Comparison of ENCODE assay signal across 32 mouse cellular contexts in the genomic region with DNA sequence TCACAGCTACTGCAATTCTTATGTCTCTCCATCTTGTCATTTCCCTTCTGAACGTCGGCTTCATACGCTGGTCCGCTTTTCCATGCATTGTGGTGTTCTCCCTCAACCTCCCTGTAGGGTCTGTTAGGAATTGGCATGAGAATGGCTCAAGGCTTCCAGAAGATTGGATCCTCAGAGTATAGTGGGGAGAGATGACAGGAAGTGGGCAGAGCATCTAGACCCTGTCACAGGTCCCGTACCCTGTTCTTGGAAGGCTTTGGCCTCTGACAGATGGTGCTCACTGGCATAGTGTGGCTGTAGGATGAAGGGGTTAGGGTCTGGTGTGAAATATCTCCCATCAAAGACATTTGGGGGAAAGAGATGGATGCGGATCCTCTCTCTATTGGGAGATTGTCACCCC.
"Had no signal": no experiment of that assay in that cellular context is flagged by ENCODE, and none has a peak within 500 bp of the region (broad histone marks: within the 10 kb centered on the region; RNA-seq: fewer than 3 reads in every experiment).

No protein-coding gene starts in this region.

- H3K27ac ChIP-seq: limb, embryonic 10.5 days; limb, embryonic 12.5 days; limb, embryonic 13.5 days; limb, embryonic 15.5 days; liver, embryonic 12.5 days; liver, embryonic 13.5 days; liver, embryonic 14.5 days; liver, embryonic 15.5 days; lung, embryonic 15.5 days; macrophage; midbrain, embryonic 10.5 days; midbrain, embryonic 12.5 days; midbrain, embryonic 13.5 days; midbrain, embryonic 15.5 days; neural tube, embryonic 12.5 days; neural tube, embryonic 13.5 days had no signal

- H3K4me3 ChIP-seq: limb, embryonic 10.5 days; limb, embryonic 12.5 days; limb, embryonic 13.5 days; limb, embryonic 15.5 days; liver, embryonic 12.5 days; liver, embryonic 13.5 days; liver, embryonic 15.5 days; lung, embryonic 15.5 days; megakaryocyte, embryonic 14.5 days; midbrain, embryonic 10.5 days; midbrain, embryonic 12.5 days; midbrain, embryonic 13.5 days; midbrain, embryonic 15.5 days; myocyte; neural tube, embryonic 12.5 days; neural tube, embryonic 13.5 days had no signal

- H3K9me3 ChIP-seq: limb, embryonic 10.5 days; limb, embryonic 12.5 days; limb, embryonic 13.5 days; limb, embryonic 15.5 days; liver, embryonic 13.5 days; liver, embryonic 15.5 days; lung, embryonic 15.5 days; midbrain, embryonic 10.5 days; midbrain, embryonic 12.5 days; midbrain, embryonic 13.5 days; midbrain, embryonic 15.5 days; neural tube, embryonic 12.5 days; neural tube, embryonic 13.5 days had no signal

- H3K9ac ChIP-seq: limb, embryonic 12.5 days; limb, embryonic 13.5 days; limb, embryonic 15.5 days; liver, embryonic 12.5 days; liver, embryonic 13.5 days; liver, embryonic 14.5 days; liver, embryonic 15.5 days; liver, postnatal 0 days; lung, embryonic 14.5 days; lung, embryonic 15.5 days; midbrain, embryonic 12.5 days; midbrain, embryonic 13.5 days; midbrain, embryonic 15.5 days; neural tube, embryonic 12.5 days; neural tube, embryonic 13.5 days had no signal

- DNase-seq: liver; liver, embryonic 13.5 days; liver, postnatal 0 days; lung, adult 18-20 months; lung, adult 2 months; lung, embryonic 14.5 days; lung, postnatal 10 days; lung, postnatal 14 days; lung, postnatal 36 days; lung, postnatal 4 days; midbrain, embryonic 14.5 days had no signal

- H3K4me2 ChIP-seq: limb, embryonic 12.5 days; limb, embryonic 13.5 days; limb, embryonic 15.5 days; liver, embryonic 11.5 days; liver, embryonic 12.5 days; liver, embryonic 13.5 days; liver, embryonic 15.5 days; lung, embryonic 14.5 days; lung, embryonic 15.5 days; midbrain, embryonic 11.5 days; midbrain, embryonic 12.5 days; midbrain, embryonic 13.5 days; midbrain, embryonic 15.5 days; neural tube, embryonic 12.5 days; neural tube, embryonic 13.5 days had no signal

- ATAC-seq: liver, embryonic 12.5 days; liver, postnatal 0 days; lung, postnatal 0 days; midbrain, embryonic 13.5 days; midbrain, embryonic 15.5 days; midbrain, embryonic 16.5 days had no signal

- H3K4me1 ChIP-seq: limb, embryonic 10.5 days; limb, embryonic 12.5 days; limb, embryonic 13.5 days; limb, embryonic 15.5 days; liver, embryonic 12.5 days; liver, embryonic 13.5 days; liver, embryonic 15.5 days; lung, embryonic 15.5 days; megakaryocyte, embryonic 14.5 days; midbrain, embryonic 10.5 days; midbrain, embryonic 12.5 days; midbrain, embryonic 13.5 days; midbrain, embryonic 15.5 days; neural tube, embryonic 12.5 days; neural tube, embryonic 13.5 days had no signal

- H3K27me3 ChIP-seq: liver, embryonic 12.5 days; liver, embryonic 13.5 days; liver, embryonic 15.5 days; lung, embryonic 15.5 days; megakaryocyte, embryonic 14.5 days; midbrain, embryonic 12.5 days; midbrain, embryonic 13.5 days; midbrain, embryonic 15.5 days; neural tube, embryonic 12.5 days; neural tube, embryonic 13.5 days had no signal

- H3K36me3 ChIP-seq: limb, embryonic 10.5 days; limb, embryonic 12.5 days; limb, embryonic 13.5 days; limb, embryonic 15.5 days; liver, embryonic 12.5 days; liver, embryonic 13.5 days; liver, embryonic 15.5 days; lung, embryonic 15.5 days; midbrain, embryonic 10.5 days had no signal
